Mouse (Mus musculus): ENCODE results near the gene Mtmr4.

- TF ChIP-seq CTCF (conservative IDR thresholded peaks at IDR 0.05; ENCODE audit: low read length), result no peak
- TF ChIP-seq NANOG (IDR thresholded peaks at IDR 0.05; ENCODE audit: borderline replicate concordance, low read length), result no peak
Observed at GRCm38 (mm10) chr11:87597061-87597460, 5.1 kb downstream of the Mtmr4 start.

All from E14TG2a.4 (cell line).